Mouse (Mus musculus) kidney, adult 11 months (tissue): ENCODE data around the gene Grid1.

Experiments
- DNase-seq: peaks from one replicate; pipeline ENCODE4 v3.0.0; 2022

The Grid1 gene

GRCm38 (mm10) chr14:35027501-35028140, 207.7 kb downstream of the Grid1 start:
- DNase-seq = no peak

DNA sequence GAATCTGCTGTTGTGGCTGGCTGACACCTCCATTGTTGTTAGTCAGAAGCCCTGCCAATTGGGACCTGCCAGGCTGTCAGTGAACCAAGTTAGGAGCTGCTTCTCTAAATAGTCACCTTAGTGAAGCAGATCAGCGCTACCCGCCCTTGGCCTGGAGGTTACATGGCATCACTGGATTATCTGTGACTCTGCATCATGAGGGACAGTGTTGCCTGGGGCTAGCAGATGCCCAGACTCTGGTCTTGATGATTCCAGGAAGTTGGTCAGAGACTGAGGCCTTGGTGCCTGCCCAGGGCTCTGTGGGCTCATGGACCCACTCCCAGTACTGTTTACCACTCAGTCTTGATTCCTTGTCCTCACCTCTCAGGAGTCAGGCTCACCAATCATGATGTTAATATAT, 209.7 kb downstream of the Grid1 start:
- DNase-seq = no peak

DNA sequence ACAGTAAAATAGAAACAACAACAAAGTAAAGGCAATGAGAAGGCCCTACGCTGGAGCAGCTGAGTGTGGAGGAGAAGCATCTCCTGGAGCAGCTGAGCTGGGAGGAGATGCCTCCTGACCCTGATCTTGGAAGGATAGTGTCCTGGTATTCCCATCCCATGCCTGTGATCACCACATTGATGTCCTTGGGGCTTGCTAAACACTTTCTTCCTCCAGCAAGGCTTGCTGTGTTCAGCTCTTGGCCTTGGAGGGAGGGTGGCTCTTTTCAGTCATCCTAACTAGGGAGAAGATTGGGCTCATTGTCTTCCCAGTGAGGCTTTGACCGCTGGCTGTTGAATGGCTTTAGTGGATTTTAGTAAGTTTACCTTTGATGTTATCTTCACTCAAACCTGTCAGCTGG, 210.4 kb downstream of the Grid1 start:
- no peak for DNase-seq

DNA sequence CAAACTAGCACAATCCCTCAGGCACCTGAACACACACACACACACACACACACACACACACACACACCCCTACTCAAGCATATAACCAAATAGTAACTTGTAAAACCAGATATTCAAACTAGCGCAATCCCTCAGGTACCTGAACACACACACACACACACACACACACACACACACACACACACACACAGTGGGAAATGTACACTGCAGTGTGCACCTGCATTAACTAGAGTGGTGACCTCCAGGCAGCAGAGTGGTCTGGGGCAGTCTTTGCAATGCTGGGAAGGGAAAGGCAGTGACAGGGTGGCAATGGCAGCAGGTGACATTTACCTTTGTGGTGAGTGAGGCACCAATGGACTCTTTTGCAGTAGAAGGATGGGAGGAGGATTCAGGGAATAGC, 212.4 kb downstream of the Grid1 start:
- DNase-seq = no peak

- no peak for DNase-seq
Observed at GRCm38 (mm10) chr14:35044268-35044667, 224.4 kb downstream of the Grid1 start.

GRCm38 (mm10) chr14:35044918-35045698, 225.2 kb downstream of the Grid1 start:
- DNase-seq = no peak

- no peak for DNase-seq
Observed at GRCm38 (mm10) chr14:35049231-35049630, 229.3 kb downstream of the Grid1 start.

- DNase-seq = no peak
Observed at GRCm38 (mm10) chr14:35054139-35054538, 234.2 kb downstream of the Grid1 start.

GRCm38 (mm10) chr14:35074636-35075035, 254.7 kb downstream of the Grid1 start:
- no peak for DNase-seq

GRCm38 (mm10) chr14:35079954-35080353, 260.0 kb downstream of the Grid1 start:
- no peak for DNase-seq

DNA sequence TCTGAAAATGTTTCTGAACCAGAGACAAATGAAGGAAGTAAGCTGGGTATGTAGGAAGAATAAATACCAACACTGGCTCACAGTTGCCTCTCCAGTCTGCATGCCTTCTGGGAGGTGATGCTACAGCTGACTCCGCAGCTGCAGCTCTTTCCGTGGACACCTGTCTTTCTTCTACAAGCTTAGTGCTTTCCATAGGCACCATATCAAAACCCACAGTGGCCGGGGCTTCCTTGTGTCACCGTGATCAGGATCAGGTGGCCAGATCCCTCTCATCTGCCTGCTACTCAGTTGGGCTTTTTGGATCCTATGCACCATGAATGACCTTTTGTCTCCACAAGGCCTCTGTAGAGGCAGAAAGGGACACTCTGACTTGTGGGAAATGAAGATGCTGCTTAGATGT, 272.7 kb downstream of the Grid1 start:
- DNase-seq = no peak

DNA sequence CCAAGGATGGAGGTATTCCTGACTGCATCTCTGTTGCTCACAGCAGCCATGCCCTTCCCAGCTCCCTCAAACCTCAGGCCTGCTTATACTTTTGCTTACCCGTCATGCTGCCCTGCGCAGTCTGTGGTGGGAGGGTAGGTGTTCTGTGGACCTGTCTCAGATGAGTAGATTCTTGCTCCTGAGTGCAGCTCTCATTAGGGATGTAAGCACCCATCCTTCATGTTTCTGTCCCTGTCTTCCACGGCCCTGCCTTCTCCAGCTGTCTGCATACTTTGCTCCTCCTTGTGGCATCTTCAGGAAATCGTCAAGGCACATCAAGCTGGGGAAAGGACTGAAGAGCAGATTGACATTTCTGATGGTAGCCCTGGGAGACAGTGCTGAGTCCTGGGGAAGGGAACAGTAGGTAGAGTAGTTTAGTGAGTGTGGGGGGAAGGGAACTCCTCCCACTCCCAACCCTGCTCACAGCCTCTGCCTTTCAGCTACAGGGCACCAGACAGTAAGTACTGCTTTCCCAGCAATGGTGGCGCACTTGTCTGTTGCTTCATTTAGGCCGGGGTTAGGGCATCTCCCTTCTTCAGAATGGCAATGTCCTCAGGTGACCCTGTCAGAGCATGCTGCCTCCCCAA, 273.8 kb downstream of the Grid1 start:
- DNase-seq = no peak

- DNase-seq = no peak
Observed at GRCm38 (mm10) chr14:35095506-35096059, 275.7 kb downstream of the Grid1 start.

- DNase-seq = no peak
Observed at GRCm38 (mm10) chr14:35096085-35096484, 276.2 kb downstream of the Grid1 start.

- DNase-seq = no peak
Observed at GRCm38 (mm10) chr14:35097166-35097565, 277.3 kb downstream of the Grid1 start.

GRCm38 (mm10) chr14:35103639-35104210, 283.8 kb downstream of the Grid1 start:
- no peak for DNase-seq

GRCm38 (mm10) chr14:35107596-35107995, 287.7 kb downstream of the Grid1 start:
- DNase-seq = peak; percentile 6

- no peak for DNase-seq
Observed at GRCm38 (mm10) chr14:35110928-35111327, 291.0 kb downstream of the Grid1 start.

- DNase-seq = no peak
Observed at GRCm38 (mm10) chr14:35112327-35113275, 292.7 kb downstream of the Grid1 start.

- no peak for DNase-seq
Observed at GRCm38 (mm10) chr14:35113276-35113645, 293.4 kb downstream of the Grid1 start.

DNA sequence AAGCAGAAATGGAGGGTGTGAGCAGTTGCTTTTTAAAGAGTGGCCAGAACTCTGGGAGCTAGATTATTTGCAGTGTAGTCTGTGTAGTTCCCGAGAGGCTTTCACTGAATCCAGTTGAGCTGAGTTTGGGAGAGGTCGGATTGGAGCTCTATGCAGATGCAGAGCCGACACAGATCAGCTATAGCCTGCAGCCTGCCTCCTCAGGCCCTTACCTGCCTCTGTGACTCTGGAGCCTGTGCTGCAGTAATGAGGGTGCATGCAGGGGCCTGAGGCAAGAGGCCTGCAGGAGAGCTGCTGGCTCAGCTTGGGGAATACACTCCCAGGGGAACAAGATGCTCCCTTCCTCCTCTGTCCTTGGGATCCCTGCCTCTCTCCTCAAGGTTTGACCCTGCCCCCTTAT, 296.0 kb downstream of the Grid1 start:
- no peak for DNase-seq

DNA sequence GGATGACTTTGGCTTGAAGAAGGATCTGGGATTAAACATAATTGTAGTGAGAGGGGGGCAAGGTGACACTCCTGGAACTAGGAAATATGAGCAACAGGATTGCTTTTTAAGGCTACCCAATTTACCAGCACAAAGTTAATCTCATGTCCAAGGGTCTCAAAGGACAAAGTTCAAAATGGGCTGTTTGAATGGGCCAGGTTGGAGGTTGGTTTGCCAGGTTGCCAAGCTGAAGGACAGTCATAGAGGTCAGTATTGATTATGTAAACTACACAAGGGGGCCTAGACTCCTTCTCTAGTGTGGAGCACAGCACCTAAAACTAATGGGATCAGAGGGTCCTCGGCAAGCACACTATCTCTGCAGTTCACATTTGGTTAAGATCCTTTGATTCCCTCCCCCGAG, 300.2 kb downstream of the Grid1 start:
- no peak for DNase-seq
